Mouse (Mus musculus): ENCODE results near the gene Cp. TPM values are rescaled to one million over a fixed set of nuclear protein-coding genes. Genes with fewer than 3 reads are reported as not detected.
A peak's percentile ranks its signal among the peaks of the same experiment; 100 is the strongest.
"Not testable (repeated sequence)": the region's sequence is repeated elsewhere in the genome, so short reads cannot be mapped to it uniquely, and the experiment has no call there.

Gene Cp
- polyA plus RNA-seq (2014; fragmentation: Nextera tagmentation; extraction: Ambion mirVana) = 5.2 and 8.1 TPM in 2 replicates

DNA sequence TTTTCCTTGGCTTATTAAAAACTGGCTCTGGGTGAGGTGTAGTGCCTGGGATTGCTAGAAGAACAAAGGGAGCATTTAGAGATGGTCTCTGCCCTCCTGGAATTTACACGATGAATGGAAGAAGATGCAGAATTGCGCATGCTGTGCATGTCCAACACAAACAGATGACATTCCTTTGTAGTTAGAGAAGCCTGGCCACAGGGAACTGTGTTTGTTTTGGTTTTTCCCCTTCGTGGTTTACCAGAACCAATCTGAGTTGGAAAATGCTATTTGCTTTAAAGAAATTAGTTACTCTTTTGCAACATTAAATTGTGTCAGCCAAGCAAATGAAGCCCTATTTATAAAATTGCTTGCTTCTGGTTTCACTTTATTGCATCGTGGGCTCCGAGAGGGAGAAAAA, at the start of gene Cp:
Gene Cp (plus strand): TSS at position 170 of the 400 bp plus-strand sequence.
- Histone ChIP-seq H3K9me3 (replicated peaks; ENCODE audit: control insufficient read depth, low read length) (no peaks in the 10 kb centered on the region), H3K27ac (ENCODE audit: low read depth, low read length) (no peak within 1 kb of the TSS), H3K9ac (ENCODE audit: low read length) (no peak within 1 kb of the TSS), H3K4me3 (ENCODE audit: low read depth, low read length) (no peak within 1 kb of the TSS), H3K36me3 (ENCODE audit: control insufficient read depth, insufficient read depth, low read length) (no peaks in the 10 kb centered on the region), H3K4me1 (ENCODE audit: control insufficient read depth, insufficient read depth, low read length) (no peaks in the 10 kb centered on the region), H3K27me3 (replicated peaks; ENCODE audit: control insufficient read depth, insufficient read depth, low read length) (no peaks in the 10 kb centered on the region), H3K4me2 (ENCODE audit: low read length) (no peak within 1 kb of the TSS)
- DNase-seq (ENCODE audit: low spot score) (peak; percentile 34), ATAC-seq (no peak)
- WGBS = 31% methylated on average over 5 of the region's 5 CpGs

DNA sequence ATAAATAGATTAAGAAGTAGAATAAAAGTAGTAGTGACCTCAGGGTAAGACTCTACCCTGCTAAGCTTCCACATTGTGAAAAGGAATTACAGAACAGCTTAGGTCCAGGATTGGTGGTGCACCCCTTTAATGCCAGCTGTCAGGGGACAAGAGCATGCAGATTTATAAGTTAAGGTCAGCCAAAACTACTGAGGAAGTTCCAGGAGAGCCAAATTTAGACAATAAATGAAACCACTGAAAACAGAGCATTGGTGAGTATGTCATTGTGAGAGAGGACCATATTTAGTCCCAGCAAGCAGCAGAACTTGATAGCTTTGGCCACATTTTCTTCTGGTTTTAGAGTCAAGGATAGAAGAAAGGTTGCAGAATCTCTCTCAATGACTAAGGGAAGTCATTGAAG, 8.3 kb upstream of the Cp start:
- Histone ChIP-seq H3K4me3 (ENCODE audit: low read depth, low read length) (no peak overlapping the region), H3K9ac (ENCODE audit: low read length) (no peak overlapping the region), H3K27me3 (replicated peaks; ENCODE audit: control insufficient read depth, insufficient read depth, low read length) (no peaks in the 10 kb centered on the region), H3K36me3 (ENCODE audit: control insufficient read depth, insufficient read depth, low read length) (no peaks in the 10 kb centered on the region), H3K4me1 (ENCODE audit: control insufficient read depth, insufficient read depth, low read length) (no peaks in the 10 kb centered on the region), H3K27ac (ENCODE audit: low read depth, low read length) (no peak overlapping the region), H3K4me2 (ENCODE audit: low read length) (no peak overlapping the region), H3K9me3 (replicated peaks; ENCODE audit: control insufficient read depth, low read length) (no peaks in the 10 kb centered on the region)
- DNase-seq (ENCODE audit: low spot score) (no peak), ATAC-seq (no peak)

DNA sequence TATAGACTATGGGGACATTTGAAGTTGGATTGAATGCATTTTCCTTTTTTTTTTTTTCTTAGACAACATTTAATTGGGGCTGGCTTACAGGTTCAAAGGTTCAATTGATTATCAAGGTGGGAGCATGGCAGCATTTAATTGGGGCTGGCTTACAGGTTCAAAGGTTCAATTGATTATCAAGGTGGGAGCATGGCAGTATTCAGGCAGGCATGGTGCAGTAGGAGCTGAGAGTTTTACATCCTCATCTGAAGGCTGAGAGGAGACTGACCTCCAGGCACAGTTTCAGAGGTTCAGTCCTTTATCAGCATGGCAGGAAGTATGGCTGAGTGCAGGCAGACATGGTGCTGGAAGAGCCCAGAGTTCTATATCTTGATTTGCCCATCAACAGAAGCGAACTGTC, 7.5 kb upstream of the Cp start:
- WGBS = 96% methylated on average over 1 of the region's 1 CpGs
- not testable (repeated sequence) for ATAC-seq

DNA sequence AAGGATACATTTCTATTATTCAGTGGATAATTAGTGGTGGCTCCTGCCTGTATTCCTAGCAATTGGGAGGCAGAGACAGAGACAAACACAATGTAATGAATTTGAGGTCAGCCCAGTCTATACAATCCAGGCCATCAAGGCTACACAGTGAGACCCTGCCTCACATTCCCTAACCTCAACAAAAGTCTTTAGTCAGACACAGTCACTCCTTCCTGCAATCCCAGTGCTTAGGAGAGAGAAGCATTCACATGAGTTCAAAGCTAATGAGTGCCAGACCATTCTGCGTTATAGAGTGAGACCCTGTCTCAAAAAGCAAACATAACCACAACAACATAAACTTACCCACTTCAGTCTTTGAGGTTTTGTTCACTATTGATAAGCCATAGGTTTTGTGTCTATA, 3.4 kb upstream of the Cp start:
- H3K4me3 ChIP-seq (ENCODE audit: low read depth, low read length) = no peak overlapping the region
- H3K4me2 ChIP-seq (ENCODE audit: low read length) = no peak overlapping the region
- no peak overlapping the region for H3K9ac ChIP-seq (ENCODE audit: low read length)
- H3K9me3 ChIP-seq (replicated peaks; ENCODE audit: control insufficient read depth, low read length) = no peaks in the 10 kb centered on the region
- H3K27ac ChIP-seq (ENCODE audit: low read depth, low read length) = no peak overlapping the region
- H3K36me3 ChIP-seq (ENCODE audit: control insufficient read depth, insufficient read depth, low read length) = no peaks in the 10 kb centered on the region
- ATAC-seq (peak; percentile 71), DNase-seq (ENCODE audit: low spot score) (no peak)
- no peaks in the 10 kb centered on the region for H3K4me1 ChIP-seq (ENCODE audit: control insufficient read depth, insufficient read depth, low read length)
- no peaks in the 10 kb centered on the region for H3K27me3 ChIP-seq (replicated peaks; ENCODE audit: control insufficient read depth, insufficient read depth, low read length)
- WGBS = 3% methylated on average over 1 of the region's 1 CpGs

More for the DNA sequence above, 7.5 kb upstream of the Cp start:
- not testable (repeated sequence) for H3K27me3 ChIP-seq (replicated peaks; ENCODE audit: control insufficient read depth, insufficient read depth, low read length); H3K4me2 ChIP-seq (ENCODE audit: low read length); H3K4me3 ChIP-seq (ENCODE audit: low read depth, low read length); H3K9ac ChIP-seq (ENCODE audit: low read length); H3K4me1 ChIP-seq (ENCODE audit: control insufficient read depth, insufficient read depth, low read length); H3K9me3 ChIP-seq (replicated peaks; ENCODE audit: control insufficient read depth, low read length); H3K36me3 ChIP-seq (ENCODE audit: control insufficient read depth, insufficient read depth, low read length); H3K27ac ChIP-seq (ENCODE audit: low read depth, low read length); DNase-seq (ENCODE audit: low spot score)

DNA sequence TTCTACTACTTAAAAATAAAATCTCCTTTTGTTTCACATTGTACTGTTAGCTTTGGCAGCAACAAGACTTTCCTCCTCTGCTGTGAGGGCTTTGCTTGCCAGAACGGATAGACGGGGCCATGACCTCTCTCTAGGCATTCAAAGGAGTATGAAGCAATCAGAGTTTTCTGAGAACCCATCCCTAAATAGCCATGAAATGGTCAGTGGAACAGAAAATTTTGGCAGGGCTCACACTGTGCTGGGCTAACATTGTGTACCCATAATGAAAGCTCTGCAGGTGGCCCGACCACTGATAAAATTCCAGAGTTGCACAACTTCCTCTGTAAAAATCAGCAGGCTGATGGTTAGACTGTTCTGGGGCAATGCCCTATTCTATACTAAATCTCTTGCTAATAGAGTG, 3.0 kb upstream of the Cp start:
- Histone ChIP-seq H3K36me3 (ENCODE audit: control insufficient read depth, insufficient read depth, low read length) (no peaks in the 10 kb centered on the region), H3K4me3 (ENCODE audit: low read depth, low read length) (no peak overlapping the region), H3K4me1 (ENCODE audit: control insufficient read depth, insufficient read depth, low read length) (no peaks in the 10 kb centered on the region), H3K27me3 (replicated peaks; ENCODE audit: control insufficient read depth, insufficient read depth, low read length) (no peaks in the 10 kb centered on the region), H3K27ac (ENCODE audit: low read depth, low read length) (no peak overlapping the region), H3K4me2 (ENCODE audit: low read length) (no peak overlapping the region), H3K9ac (ENCODE audit: low read length) (no peak overlapping the region), H3K9me3 (replicated peaks; ENCODE audit: control insufficient read depth, low read length) (no peaks in the 10 kb centered on the region)
- ATAC-seq (peak; percentile 94), DNase-seq (ENCODE audit: low spot score) (peak; percentile 79)
- WGBS = 6% methylated on average over 3 of the region's 3 CpGs

DNA sequence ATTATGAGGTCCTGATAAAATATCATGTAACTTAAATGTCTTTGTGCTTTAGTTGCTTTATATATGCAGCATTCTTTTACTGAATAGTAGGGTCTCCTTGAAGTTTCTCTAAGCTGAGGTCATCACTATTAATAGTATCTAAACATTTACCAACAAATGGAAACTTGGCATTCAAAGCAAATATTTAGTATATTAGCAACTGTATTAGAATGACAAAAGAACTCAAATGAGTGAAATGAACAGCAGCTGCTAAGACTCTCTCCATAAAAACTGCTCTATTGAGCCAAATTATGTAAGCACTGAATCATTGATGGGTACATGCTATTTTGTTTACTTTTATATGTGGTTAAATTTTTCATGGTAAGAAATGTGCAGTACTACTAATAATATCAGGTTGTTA, 1.2 kb downstream of the Cp start:
- H3K27ac ChIP-seq (ENCODE audit: low read depth, low read length) = no peak overlapping the region
- ATAC-seq = no peak

DNA sequence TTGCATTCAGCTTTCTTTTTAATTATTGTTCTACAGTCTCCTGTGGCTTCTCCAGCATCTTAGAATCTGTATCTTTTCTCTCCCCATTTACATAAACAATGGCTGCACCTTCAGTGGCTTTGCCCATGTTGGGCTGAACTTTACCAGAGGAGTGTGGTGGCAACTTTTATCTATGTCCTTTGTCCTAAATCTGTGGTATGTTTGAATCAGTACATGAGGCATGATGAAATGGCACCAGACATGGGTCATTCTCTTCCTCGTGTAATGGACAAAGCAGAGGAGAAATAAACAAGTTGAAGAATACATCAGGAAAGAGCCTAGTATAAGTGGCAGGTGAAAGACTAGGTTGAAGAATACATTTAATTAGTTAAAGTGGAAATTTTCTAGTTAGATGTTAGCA, 2.1 kb downstream of the Cp start:
- WGBS = 84% methylated on average over 1 of the region's 1 CpGs

More for the DNA sequence above, 1.2 kb downstream of the Cp start:
- Histone ChIP-seq H3K9ac (ENCODE audit: low read length) (no peak overlapping the region), H3K4me3 (ENCODE audit: low read depth, low read length) (no peak overlapping the region), H3K4me1 (ENCODE audit: control insufficient read depth, insufficient read depth, low read length) (no peaks in the 10 kb centered on the region), H3K4me2 (ENCODE audit: low read length) (no peak overlapping the region), H3K36me3 (ENCODE audit: control insufficient read depth, insufficient read depth, low read length) (no peaks in the 10 kb centered on the region), H3K9me3 (replicated peaks; ENCODE audit: control insufficient read depth, low read length) (no peaks in the 10 kb centered on the region), H3K27me3 (replicated peaks; ENCODE audit: control insufficient read depth, insufficient read depth, low read length) (no peaks in the 10 kb centered on the region)
- DNase-seq (ENCODE audit: low spot score) = no peak

DNA sequence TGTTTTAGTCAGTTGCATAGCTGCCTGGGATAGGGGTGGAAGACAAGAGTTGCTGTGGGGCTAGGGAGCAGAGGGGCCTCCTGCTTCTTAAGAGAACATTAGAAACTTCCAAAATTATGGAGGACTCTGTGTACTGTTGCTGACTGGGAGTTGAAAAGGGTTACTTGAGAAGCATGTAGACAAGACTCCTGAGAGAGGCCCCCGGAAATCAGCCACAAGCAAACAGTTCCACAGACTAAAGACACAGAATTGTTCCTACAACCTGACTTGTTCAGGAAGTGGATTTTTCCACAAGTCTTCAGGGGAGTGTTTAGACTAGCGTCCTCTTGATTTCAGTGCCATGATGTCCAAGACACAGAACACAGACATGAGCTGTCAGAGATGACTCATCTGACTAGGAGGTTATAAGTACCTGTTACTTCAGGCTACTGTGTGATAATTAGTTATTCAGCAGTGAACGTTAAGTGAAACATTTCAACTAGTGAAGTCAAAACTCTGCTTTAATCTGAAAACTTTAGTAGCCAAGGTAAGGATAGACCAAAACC, 3.8 kb downstream of the Cp start:
- WGBS = 71% methylated on average over 3 of the region's 3 CpGs
- no peak overlapping the region for H3K27ac ChIP-seq (ENCODE audit: low read depth, low read length)
- H3K4me1 ChIP-seq (ENCODE audit: control insufficient read depth, insufficient read depth, low read length) = no peaks in the 10 kb centered on the region
- no peaks in the 10 kb centered on the region for H3K27me3 ChIP-seq (replicated peaks; ENCODE audit: control insufficient read depth, insufficient read depth, low read length)
- no peak overlapping the region for H3K9ac ChIP-seq (ENCODE audit: low read length)
- H3K9me3 ChIP-seq (replicated peaks; ENCODE audit: control insufficient read depth, low read length) = no peaks in the 10 kb centered on the region
- no peak for ATAC-seq
- no peak for DNase-seq (ENCODE audit: low spot score)
- H3K4me2 ChIP-seq (ENCODE audit: low read length) = no peak overlapping the region
- no peaks in the 10 kb centered on the region for H3K36me3 ChIP-seq (ENCODE audit: control insufficient read depth, insufficient read depth, low read length)
- no peak overlapping the region for H3K4me3 ChIP-seq (ENCODE audit: low read depth, low read length)

More for the DNA sequence above, 2.1 kb downstream of the Cp start:
- H3K27ac ChIP-seq (ENCODE audit: low read depth, low read length) = no peak overlapping the region
- DNase-seq (ENCODE audit: low spot score) (no peak), ATAC-seq (no peak)
- H3K4me2 ChIP-seq (ENCODE audit: low read length) = no peak overlapping the region
- no peaks in the 10 kb centered on the region for H3K36me3 ChIP-seq (ENCODE audit: control insufficient read depth, insufficient read depth, low read length)
- no peaks in the 10 kb centered on the region for H3K27me3 ChIP-seq (replicated peaks; ENCODE audit: control insufficient read depth, insufficient read depth, low read length)
- no peak overlapping the region for H3K9ac ChIP-seq (ENCODE audit: low read length)
- H3K9me3 ChIP-seq (replicated peaks; ENCODE audit: control insufficient read depth, low read length) = no peaks in the 10 kb centered on the region
- no peak overlapping the region for H3K4me3 ChIP-seq (ENCODE audit: low read depth, low read length)
- no peaks in the 10 kb centered on the region for H3K4me1 ChIP-seq (ENCODE audit: control insufficient read depth, insufficient read depth, low read length)

DNA sequence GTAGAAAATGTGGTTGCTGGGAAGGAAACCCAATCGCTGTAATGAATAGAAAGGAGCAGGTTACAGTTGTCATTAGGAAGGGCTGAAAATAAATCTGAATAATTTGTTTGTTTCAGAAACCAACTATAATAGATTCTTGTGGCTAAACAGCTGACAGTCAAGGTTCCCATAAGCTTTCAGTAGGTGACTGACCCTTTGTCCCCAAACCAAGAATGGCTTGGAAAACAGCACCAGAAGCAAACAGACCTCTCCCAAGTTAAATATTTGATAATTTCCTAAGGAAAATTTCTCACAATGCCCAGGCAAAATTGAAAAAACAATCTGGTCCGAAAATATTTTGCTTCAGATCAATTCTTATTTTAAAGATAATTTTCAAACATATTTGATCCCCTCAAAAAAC, 4.5 kb downstream of the Cp start:
- DNase-seq (ENCODE audit: low spot score) = no peak
- H3K36me3 ChIP-seq (ENCODE audit: control insufficient read depth, insufficient read depth, low read length) = no peaks in the 10 kb centered on the region
- no peaks in the 10 kb centered on the region for H3K9me3 ChIP-seq (replicated peaks; ENCODE audit: control insufficient read depth, low read length)
- no peaks in the 10 kb centered on the region for H3K4me1 ChIP-seq (ENCODE audit: control insufficient read depth, insufficient read depth, low read length)
- 77% methylated on average over 2 of the region's 2 CpGs for WGBS
- no peak for ATAC-seq
- no peak overlapping the region for H3K9ac ChIP-seq (ENCODE audit: low read length)
- no peak overlapping the region for H3K27ac ChIP-seq (ENCODE audit: low read depth, low read length)
- no peak overlapping the region for H3K4me2 ChIP-seq (ENCODE audit: low read length)
- H3K27me3 ChIP-seq (replicated peaks; ENCODE audit: control insufficient read depth, insufficient read depth, low read length) = no peaks in the 10 kb centered on the region
- H3K4me3 ChIP-seq (ENCODE audit: low read depth, low read length) = no peak overlapping the region

All from forebrain, embryonic 14.5 days (tissue).